Comparison of ENCODE assay signal across 26 mouse cellular contexts in genomic region chr4:100194136-100194535, GRCm38 (mm10).
DNase-seq lines count a peak whose midpoint lies in the region; ATAC-seq and TF ChIP-seq lines count a peak whose summit lies in the region.
"Had no signal": no experiment of that assay in that cellular context is flagged by ENCODE, and none has a peak within 500 bp of the region (broad histone marks: within the 10 kb centered on the region; RNA-seq: fewer than 3 reads in every experiment).

No protein-coding gene starts in this region.

- DNase-seq in forebrain, embryonic 14.5 days (ENCODE audit: low spot score): peak; percentile 48
- DNase-seq in heart, adult 11 months: peak; percentile 43
- peak; percentile 37 for DNase-seq in lung, embryonic 14.5 days
- DNase-seq in lung, postnatal 25 days (ENCODE audit: low spot score): no peak
- DNase-seq in telencephalon, adult 2 months (ENCODE audit: low read depth, low spot score): peak; percentile 35
- DNase-seq in stomach, postnatal 0 days (ENCODE audit: low spot score): no peak
- DNase-seq: adrenal gland, adult 8-10 months; adrenal gland, postnatal 14 days; adrenal gland, postnatal 36 days; B cell, adult 2 months; cerebellum, adult 11-12 months; cerebellum, adult 2 months; cerebellum, adult 9-10 months; cerebellum, postnatal 10 days; cerebellum, postnatal 25 days had no signal

- H3K4me2 ChIP-seq in forebrain, embryonic 14.5 days (ENCODE audit: low read length): no peak overlapping the region
- no peak overlapping the region for H3K4me2 ChIP-seq in forebrain, embryonic 13.5 days
- H3K4me2 ChIP-seq in heart, embryonic 11.5 days: no peak overlapping the region
- H3K4me2 ChIP-seq in lung, embryonic 14.5 days: no peak overlapping the region
- no peak overlapping the region for H3K4me2 ChIP-seq in stomach, postnatal 0 days (replicated peaks; ENCODE audit: low read depth)
- H3K4me2 ChIP-seq: embryonic facial prominence, embryonic 12.5 days; forebrain, embryonic 12.5 days had no signal

- no peak overlapping the region for H3K4me3 ChIP-seq in forebrain, embryonic 14.5 days (ENCODE audit: low read depth, low read length)
- no peak overlapping the region for H3K4me3 ChIP-seq in forebrain, embryonic 13.5 days
- no peak overlapping the region for H3K4me3 ChIP-seq in heart, embryonic 11.5 days (ENCODE audit: low read depth, low read length)
- no peak overlapping the region for H3K4me3 ChIP-seq in lung, embryonic 14.5 days (ENCODE audit: low read depth, low read length)
- H3K4me3 ChIP-seq in stomach, postnatal 0 days (ENCODE audit: low read depth, low read length): no peak overlapping the region
- H3K4me3 ChIP-seq: embryonic facial prominence, embryonic 10.5 days; embryonic facial prominence, embryonic 12.5 days; forebrain, embryonic 12.5 days had no signal

- no peak overlapping the region for H3K9ac ChIP-seq in forebrain, embryonic 14.5 days (ENCODE audit: low read length)
- H3K9ac ChIP-seq in forebrain, embryonic 13.5 days: no peak overlapping the region
- no peak overlapping the region for H3K9ac ChIP-seq in heart, embryonic 11.5 days (ENCODE audit: low read depth, low read length)
- H3K9ac ChIP-seq in lung, embryonic 14.5 days: no peak overlapping the region
- no peak overlapping the region for H3K9ac ChIP-seq in stomach, postnatal 0 days (ENCODE audit: low read length)
- H3K9ac ChIP-seq: embryonic facial prominence, embryonic 12.5 days; forebrain, embryonic 12.5 days had no signal

- WGBS in forebrain, embryonic 14.5 days: 64% methylated on average over 3 of the region's 3 CpGs
- 68% methylated on average over 3 of the region's 3 CpGs for WGBS in forebrain, embryonic 13.5 days
- WGBS in heart, embryonic 11.5 days (ENCODE audit: insufficient replicate concordance): 82% methylated on average over 3 of the region's 3 CpGs
- WGBS in lung, embryonic 14.5 days: 62% methylated on average over 3 of the region's 3 CpGs
- WGBS in stomach, postnatal 0 days: 74% methylated on average over 3 of the region's 3 CpGs

- no peaks in the 10 kb centered on the region for H3K4me1 ChIP-seq in forebrain, embryonic 14.5 days (ENCODE audit: control insufficient read depth, insufficient read depth, low read length)
- H3K4me1 ChIP-seq in forebrain, embryonic 13.5 days: peaks cover 3% of the 10 kb centered on the region; the same call in 1 of the 2 replicates
- peaks cover 15% of the 10 kb centered on the region for H3K4me1 ChIP-seq in heart, embryonic 11.5 days (ENCODE audit: control insufficient read depth, insufficient read depth, low read length)
- peaks cover 6% of the 10 kb centered on the region; the same call in 1 of the 2 replicates for H3K4me1 ChIP-seq in lung, embryonic 14.5 days (ENCODE audit: insufficient read depth)
- H3K4me1 ChIP-seq in stomach, postnatal 0 days (replicated peaks; ENCODE audit: control insufficient read depth, insufficient read depth): peaks cover 3% of the 10 kb centered on the region; the same call in 1 of the 2 replicates
- H3K4me1 ChIP-seq: forebrain, embryonic 12.5 days had no signal

- ATAC-seq in forebrain, embryonic 14.5 days: no peak
- no peak for ATAC-seq in forebrain, embryonic 13.5 days
- no peak for ATAC-seq in heart, embryonic 11.5 days (replicated peaks; ENCODE audit: insufficient number of reproducible peaks, low FRiP score, low TSS enrichment)
- ATAC-seq in lung, embryonic 14.5 days (ENCODE audit: insufficient read depth): no peak
- ATAC-seq in stomach, postnatal 0 days (ENCODE audit: low FRiP score, low TSS enrichment): no peak
- ATAC-seq: activated CD4-positive, CD25-positive, alpha-beta regulatory T cell, adult 4 months; CD4-positive, CD25-positive, alpha-beta regulatory T cell, adult 4 months; forebrain, embryonic 16.5 days; Patski had no signal

- no peaks in the 10 kb centered on the region for H3K27me3 ChIP-seq in forebrain, embryonic 14.5 days (replicated peaks; ENCODE audit: control insufficient read depth, insufficient read depth, low read length)
- H3K27me3 ChIP-seq in forebrain, embryonic 13.5 days: no peaks in the 10 kb centered on the region
- H3K27me3 ChIP-seq in heart, embryonic 11.5 days (ENCODE audit: control insufficient read depth, insufficient read depth, low read length): no peaks in the 10 kb centered on the region; the same call in 1 of the 2 replicates
- no peaks in the 10 kb centered on the region for H3K27me3 ChIP-seq in lung, embryonic 14.5 days (ENCODE audit: insufficient read depth, low read length)
- H3K27me3 ChIP-seq in stomach, postnatal 0 days (ENCODE audit: control insufficient read depth, insufficient read depth, low read length): no peaks in the 10 kb centered on the region
- H3K27me3 ChIP-seq: CH12.LX; embryonic facial prominence, embryonic 12.5 days; forebrain, embryonic 12.5 days; Patski had no signal

- TF ChIP-seq EP300 in stomach, postnatal 0 days (optimal IDR thresholded peaks at IDR 0.05): no peak

- no peaks in the 10 kb centered on the region for H3K36me3 ChIP-seq in forebrain, embryonic 14.5 days (ENCODE audit: control insufficient read depth, insufficient read depth, low read length)
- no peaks in the 10 kb centered on the region for H3K36me3 ChIP-seq in forebrain, embryonic 13.5 days (ENCODE audit: poor library complexity, severe bottlenecking)
- no peaks in the 10 kb centered on the region for H3K36me3 ChIP-seq in heart, embryonic 11.5 days (ENCODE audit: control insufficient read depth, insufficient read depth, low read length)
- no peaks in the 10 kb centered on the region for H3K36me3 ChIP-seq in lung, embryonic 14.5 days (ENCODE audit: insufficient read depth)
- no peaks in the 10 kb centered on the region for H3K36me3 ChIP-seq in stomach, postnatal 0 days (ENCODE audit: control insufficient read depth, insufficient read depth, low read length)
- H3K36me3 ChIP-seq: embryonic facial prominence, embryonic 10.5 days; embryonic facial prominence, embryonic 12.5 days; forebrain, embryonic 12.5 days; G1E had no signal

- no peaks in the 10 kb centered on the region for H3K9me3 ChIP-seq in forebrain, embryonic 14.5 days (replicated peaks; ENCODE audit: control insufficient read depth, low read length)
- no peaks in the 10 kb centered on the region for H3K9me3 ChIP-seq in forebrain, embryonic 13.5 days (replicated peaks)
- H3K9me3 ChIP-seq in heart, embryonic 11.5 days (replicated peaks; ENCODE audit: control insufficient read depth, low read length): no peaks in the 10 kb centered on the region
- no peaks in the 10 kb centered on the region for H3K9me3 ChIP-seq in lung, embryonic 14.5 days (ENCODE audit: low read depth, low read length)
- H3K9me3 ChIP-seq in stomach, postnatal 0 days (ENCODE audit: control insufficient read depth, low read length): no peaks in the 10 kb centered on the region
- H3K9me3 ChIP-seq: embryonic facial prominence, embryonic 10.5 days; embryonic facial prominence, embryonic 12.5 days; forebrain, embryonic 12.5 days; G1E had no signal

- no peak overlapping the region for H3K27ac ChIP-seq in forebrain, embryonic 14.5 days (ENCODE audit: low read depth, low read length)
- no peak overlapping the region for H3K27ac ChIP-seq in forebrain, embryonic 13.5 days
- no peak overlapping the region for H3K27ac ChIP-seq in heart, embryonic 11.5 days (ENCODE audit: low read depth, low read length)
- no peak overlapping the region for H3K27ac ChIP-seq in lung, embryonic 14.5 days (ENCODE audit: low read depth)
- H3K27ac ChIP-seq in stomach, postnatal 0 days (replicated peaks): no peak overlapping the region
- H3K27ac ChIP-seq: embryonic facial prominence, embryonic 10.5 days; embryonic facial prominence, embryonic 12.5 days; forebrain, embryonic 12.5 days had no signal

- no peak for TF ChIP-seq CTCF in lung, embryonic 14.5 days (IDR thresholded peaks at IDR 0.05; ENCODE audit: low read depth)
- no peak for TF ChIP-seq CTCF in stomach, postnatal 0 days (IDR thresholded peaks at IDR 0.05; ENCODE audit: low read depth)

Comparison
In these comparisons a context has a peak if more than half of its experiments do, and no peak if none do; other contexts are left out.
1. DNase-seq: peak in forebrain, embryonic 14.5 days (single experiment), heart, adult 11 months (single experiment), lung, embryonic 14.5 days (single experiment) and telencephalon, adult 2 months (single experiment); none in lung, postnatal 25 days (single experiment) and stomach, postnatal 0 days (single experiment).